ENCODE assay signal across 8 mouse cellular contexts in genomic region chr3:145922019-145922854, GRCm38 (mm10). TPM values are rescaled to one million over a fixed set of nuclear protein-coding genes. Genes with fewer than 3 reads are reported as not detected.
DNase-seq lines count a peak whose midpoint lies in the region; ATAC-seq lines count a peak whose summit lies in the region.

TSS of gene Bcl10 (plus strand) at chr3:145922804.

- H3K36me3 ChIP-seq in heart, embryonic 13.5 days, result no peaks in the 10 kb centered on the region
- H3K36me3 ChIP-seq in neural tube, embryonic 12.5 days, result no peaks in the 10 kb centered on the region

- peak within 1 kb of the TSS; percentile 79 for H3K4me3 ChIP-seq in heart, embryonic 13.5 days
- H3K4me3 ChIP-seq in neural tube, embryonic 12.5 days, result peak within 1 kb of the TSS; percentile 32

- 0 out of 2 replicates have a peak, but pooled peaks cover 10% of the 10 kb centered on the region for H3K9me3 ChIP-seq in heart, embryonic 13.5 days
- no peaks in the 10 kb centered on the region for H3K9me3 ChIP-seq in neural tube, embryonic 12.5 days

- intact Hi-C loops in left cerebral cortex, postnatal 14 days (cut with DNase I), result no loop called here

- H3K4me1 ChIP-seq in heart, embryonic 13.5 days, result peaks cover 35% of the 10 kb centered on the region
- peaks cover 6% of the 10 kb centered on the region for H3K4me1 ChIP-seq in neural tube, embryonic 12.5 days

- no peak for ATAC-seq in heart, embryonic 13.5 days (ENCODE audit: extremely low read depth, insufficient number of reproducible peaks, low FRiP score, low TSS enrichment)
- ATAC-seq in neural tube, embryonic 12.5 days (ENCODE audit: low FRiP score, low read depth), result no peak

- WGBS in heart, embryonic 13.5 days, result 22% methylated on average over 11 of the region's 11 CpGs
- WGBS in neural tube, embryonic 12.5 days, result 36% methylated on average over 11 of the region's 11 CpGs

- peak within 1 kb of the TSS; percentile 87 for H3K27ac ChIP-seq in heart, embryonic 13.5 days (replicated peaks)
- H3K27ac ChIP-seq in neural tube, embryonic 12.5 days, result no peak within 1 kb of the TSS

- H3K4me2 ChIP-seq in heart, embryonic 13.5 days, result peak within 1 kb of the TSS; percentile 73
- H3K4me2 ChIP-seq in neural tube, embryonic 12.5 days (replicated peaks), result peak within 1 kb of the TSS; percentile 57

- DNase-seq in left cerebral cortex, adult 18-20 months (ENCODE audit: low spot score in 2 of 2), result no peak
- no peak for DNase-seq in left cerebral cortex, adult 11 months (ENCODE audit: low spot score)
- no peak for DNase-seq in adrenal gland, postnatal 4 days (ENCODE audit: low spot score in 2 of 2)
- DNase-seq in left cerebral cortex, postnatal 14 days (ENCODE audit: low spot score in 2 of 2), result no peak
- DNase-seq in cerebellum, adult 9-11 months, result no peak
- no peak for DNase-seq in right cerebral cortex, postnatal 14 days

- H3K9ac ChIP-seq in heart, embryonic 13.5 days, result peak within 1 kb of the TSS; percentile 77
- H3K9ac ChIP-seq in neural tube, embryonic 12.5 days, result no peak within 1 kb of the TSS

- no peaks in the 10 kb centered on the region for H3K27me3 ChIP-seq in heart, embryonic 13.5 days (replicated peaks)
- no peaks in the 10 kb centered on the region for H3K27me3 ChIP-seq in neural tube, embryonic 12.5 days (replicated peaks)

RNA-seq across cellular contexts. Expression of gene Bcl10, which starts in this region (rescaled TPM):
- total RNA-seq in left cerebral cortex, adult 18-20 months (2021), result 10 to 100 TPM; 13.2 to 15.0 TPM
- total RNA-seq in adrenal gland, postnatal 4 days (2021), result 10 to 100 TPM; 27.7 to 28.8 TPM
- polyA plus RNA-seq in heart, embryonic 13.5 days (2015; fragmentation: Nextera tagmentation; extraction: Ambion mirVana), result 35.1 and 36.0 TPM in 2 replicates
- total RNA-seq in left cerebral cortex, postnatal 14 days (2021), result 10 to 100 TPM; 15.0 to 15.2 TPM
- 48.8 and 52.1 TPM in 2 replicates for polyA plus RNA-seq in neural tube, embryonic 12.5 days (2016; fragmentation: Nextera tagmentation; extraction: Ambion mirVana)
